Comparison of ENCODE assay signal across 8 mouse cellular contexts in the genomic region with DNA sequence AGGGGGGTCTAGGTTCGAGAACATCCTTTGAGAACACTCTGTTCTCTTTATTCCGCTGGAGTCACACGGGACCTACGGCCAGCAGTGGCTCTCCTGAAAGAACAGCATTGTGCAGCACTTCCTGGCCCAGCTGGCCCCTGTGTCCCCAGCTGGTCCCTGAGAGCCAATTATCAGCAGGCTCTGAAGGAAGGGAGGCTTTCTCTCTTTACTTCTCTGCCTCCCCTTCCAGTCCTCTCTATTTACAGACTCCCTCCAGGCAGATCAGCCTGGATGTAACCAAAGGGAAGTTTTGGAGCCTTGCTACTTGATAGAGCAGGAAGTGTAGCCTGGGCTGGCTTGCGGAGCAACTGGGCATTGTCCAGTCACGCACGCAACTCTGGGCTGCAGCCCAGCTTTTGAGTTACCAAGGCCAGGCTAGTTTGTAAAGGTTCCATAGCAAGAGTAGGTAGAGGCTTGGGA.
DNase-seq lines count a peak whose midpoint lies in the region; ATAC-seq lines count a peak whose summit lies in the region.

No protein-coding gene starts in this region.

- peak overlapping the region; percentile 62; the same call in 1 of the 2 replicates for H3K27ac ChIP-seq in forebrain, embryonic 14.5 days (ENCODE audit: low read depth, low read length)
- peak overlapping the region; percentile 54 for H3K27ac ChIP-seq in midbrain, embryonic 11.5 days (ENCODE audit: low read depth, low read length)

- no peak overlapping the region for H3K4me2 ChIP-seq in forebrain, embryonic 14.5 days (ENCODE audit: low read length)
- no peak overlapping the region for H3K4me2 ChIP-seq in midbrain, embryonic 11.5 days

- peak overlapping the region; percentile 2; the same call in 1 of the 2 replicates for H3K9ac ChIP-seq in forebrain, embryonic 14.5 days (ENCODE audit: low read length)
- H3K9ac ChIP-seq in midbrain, embryonic 11.5 days (ENCODE audit: low read length), result no peak overlapping the region

- DNase-seq in right cerebral cortex, adult 18-20 months, result peak; percentile 53
- DNase-seq in right cerebral cortex, postnatal 14 days, result no peak
- DNase-seq in forebrain, embryonic 14.5 days (ENCODE audit: low spot score), result peak; percentile 42
- peak; percentile 43 to 56 for DNase-seq in heart, postnatal 36 days
- peak; percentile 36 to 46 for DNase-seq in layer of hippocampus, postnatal 10 days (ENCODE audit: low spot score in 2 of 2)
- DNase-seq in midbrain, embryonic 11.5 days (ENCODE audit: low spot score, missing footprints), result no peak
- no peak for DNase-seq in ovary, postnatal 14 days (ENCODE audit: low spot score)
- DNase-seq in thymus, postnatal 25 days, result no peak

- H3K4me3 ChIP-seq in forebrain, embryonic 14.5 days (ENCODE audit: low read depth, low read length), result no peak overlapping the region
- H3K4me3 ChIP-seq in midbrain, embryonic 11.5 days (ENCODE audit: low read depth, low read length), result no peak overlapping the region

- WGBS in forebrain, embryonic 14.5 days, result 56% methylated on average over 7 of the region's 7 CpGs
- WGBS in midbrain, embryonic 11.5 days, result 81% methylated on average over 7 of the region's 7 CpGs

- peaks cover 3% of the 10 kb centered on the region; the same call in 1 of the 2 replicates for H3K4me1 ChIP-seq in forebrain, embryonic 14.5 days (ENCODE audit: control insufficient read depth, insufficient read depth, low read length)
- H3K4me1 ChIP-seq in midbrain, embryonic 11.5 days (ENCODE audit: control insufficient read depth, insufficient read depth, low read length), result no peaks in the 10 kb centered on the region

- H3K27me3 ChIP-seq in forebrain, embryonic 14.5 days (replicated peaks; ENCODE audit: control insufficient read depth, insufficient read depth, low read length), result no peaks in the 10 kb centered on the region
- H3K27me3 ChIP-seq in midbrain, embryonic 11.5 days (ENCODE audit: control insufficient read depth, insufficient read depth, low read length), result no peaks in the 10 kb centered on the region

- H3K9me3 ChIP-seq in forebrain, embryonic 14.5 days (replicated peaks; ENCODE audit: control insufficient read depth, low read length), result no peaks in the 10 kb centered on the region
- no peaks in the 10 kb centered on the region for H3K9me3 ChIP-seq in midbrain, embryonic 11.5 days (ENCODE audit: control insufficient read depth, low read length)

- no peaks in the 10 kb centered on the region for H3K36me3 ChIP-seq in forebrain, embryonic 14.5 days (ENCODE audit: control insufficient read depth, insufficient read depth, low read length)
- peaks cover 4% of the 10 kb centered on the region; the same call in 1 of the 2 replicates for H3K36me3 ChIP-seq in midbrain, embryonic 11.5 days (ENCODE audit: control insufficient read depth, insufficient read depth, low read length)

- intact Hi-C loops in heart, postnatal 36 days (cut with DNase I), result loop anchor here (2.0 kb wide), 1 partner anchor 23 kb away; no protein-coding TSS in a partner anchor

- ATAC-seq in forebrain, embryonic 14.5 days, result no peak
- no peak for ATAC-seq in midbrain, embryonic 11.5 days (ENCODE audit: low FRiP score)

Comparison
In these comparisons a context has a peak if more than half of its experiments do, and no peak if none do; other contexts are left out.
1. DNase-seq: peak in right cerebral cortex, adult 18-20 months (single experiment), forebrain, embryonic 14.5 days (single experiment), heart, postnatal 36 days (2 of 2) and layer of hippocampus, postnatal 10 days (2 of 2); none in right cerebral cortex, postnatal 14 days (single experiment), midbrain, embryonic 11.5 days (single experiment), ovary, postnatal 14 days (single experiment) and thymus, postnatal 25 days (single experiment).